Mouse (Mus musculus) liver, embryonic 12.5 days (tissue): Measurements from ENCODE around the gene C130073F10Rik. TPM values are rescaled to one million over a fixed set of nuclear protein-coding genes. Genes with fewer than 3 reads are reported as not detected.
"Not testable (repeated sequence)": the region's sequence is repeated elsewhere in the genome, so short reads cannot be mapped to it uniquely, and the experiment has no call there.

Experiments
- ATAC-seq: fragments of 200-750 bp; cut with Nextera tagmentation; 2 replicates; pipeline ENCODE4 v1.8.0; 2017; ENCODE audit warnings: moderate number of reproducible peaks, mild to moderate bottlenecking, moderate library complexity
- H3K27ac ChIP-seq: fragments of 300-500 bp; sonication (generic); 2 replicates; pipeline ENCODE4 v1.5.1; 2016; ENCODE audit warnings: mild to moderate bottlenecking
- H3K27me3 ChIP-seq: fragments of 300-500 bp; sonication (generic); replicated peaks from 2 replicates; pipeline ENCODE4 v1.6.1; 2016; ENCODE audit warnings: mild to moderate bottlenecking, moderate library complexity
- H3K36me3 ChIP-seq: fragments of 300-500 bp; sonication (generic); 2 replicates; pipeline ENCODE4 v1.6.1; 2016; ENCODE audit warnings: mild to moderate bottlenecking, moderate library complexity
- H3K4me1 ChIP-seq: fragments of 300-500 bp; sonication (generic); 2 replicates; pipeline ENCODE4 v1.6.1; 2016
- H3K4me2 ChIP-seq: fragments of 300-500 bp; sonication (generic); 2 replicates; pipeline ENCODE4 v1.6.1; 2016; ENCODE audit warnings: mild to moderate bottlenecking, moderate library complexity
- H3K4me3 ChIP-seq: fragments of 300-500 bp; sonication (generic); 2 replicates; pipeline ENCODE4 v1.5.1; 2016; ENCODE audit warnings: mild to moderate bottlenecking, moderate library complexity
- H3K9ac ChIP-seq: fragments of 300-500 bp; sonication (generic); 2 replicates; pipeline ENCODE4 v1.6.1; 2016; ENCODE audit warnings: mild to moderate bottlenecking, moderate library complexity
- H3K9me3 ChIP-seq: fragments of 300-500 bp; sonication (generic); replicated peaks from 2 replicates; pipeline ENCODE4 v1.6.1; 2016; ENCODE audit warnings: mild to moderate bottlenecking, moderate library complexity
- WGBS: fragments of 180-500 bp; shearing (Covaris S2); methylation state at CpG from one replicate; pipeline ENCODE4 v1.1.7; 2016; ENCODE audit not compliant: insufficient replicate concordance; 5-methylcytosine and 5-hydroxymethylcytosine counted together
- polyA plus RNA-seq: library from polyadenylated mRNA; unstranded; fragments of >200 nt; fragmentation: Nextera tagmentation; extraction: Ambion mirVana; gene quantifications from 2 replicates; pipeline ENCODE4 v1.2.1, GENCODE M21; 2016

The C130073F10Rik gene
- not detected in 2 replicates for polyA plus RNA-seq

DNA sequence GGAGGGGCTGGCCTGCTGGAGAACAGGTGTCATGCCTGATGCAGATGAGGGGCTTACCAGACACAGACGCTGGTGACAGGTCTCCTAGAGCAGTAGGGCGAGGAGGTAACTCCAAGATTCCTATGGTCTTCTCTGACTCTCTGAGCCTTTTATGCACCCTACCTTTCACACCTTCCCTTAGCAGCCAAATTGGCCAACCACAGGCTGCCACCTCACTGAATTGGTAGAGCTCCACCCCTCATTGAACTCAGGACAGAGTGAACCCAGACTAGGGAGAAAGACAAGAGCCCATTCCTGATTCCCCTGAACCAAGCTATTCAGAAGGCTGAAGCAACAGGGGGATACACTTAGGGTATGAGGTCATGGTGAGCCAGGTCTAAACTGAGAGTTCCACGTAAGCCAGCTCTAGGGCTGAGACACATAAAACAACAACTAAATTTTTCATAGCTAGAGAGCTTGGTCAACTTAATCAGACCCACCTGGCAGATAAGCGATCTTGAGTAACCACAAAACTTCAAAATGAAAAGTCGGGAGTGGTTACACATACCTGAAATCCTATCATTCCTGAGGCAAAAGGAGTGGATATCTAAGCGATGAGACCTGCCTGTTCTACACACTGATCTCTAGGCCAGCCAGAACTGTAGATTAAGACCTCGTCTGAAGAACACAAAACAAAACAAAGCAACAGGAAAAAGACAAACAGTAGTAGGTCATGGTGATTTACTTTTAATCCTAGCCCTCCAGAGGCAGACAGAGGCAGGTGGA is at the start of gene C130073F10Rik:
TSS of gene C130073F10Rik (minus strand) at position 134 of the 765 bp plus-strand sequence.
- no peaks in the 10 kb centered on the region for H3K36me3 ChIP-seq
- H3K4me1 ChIP-seq = no peaks in the 10 kb centered on the region
- no peak within 1 kb of the TSS for H3K9ac ChIP-seq
- H3K27me3 ChIP-seq = no peaks in the 10 kb centered on the region
- H3K9me3 ChIP-seq = no peaks in the 10 kb centered on the region
- 62% methylated on average over 7 of the region's 7 CpGs for WGBS
- H3K4me2 ChIP-seq = no peak within 1 kb of the TSS
- ATAC-seq = no peak
- H3K27ac ChIP-seq = no peak within 1 kb of the TSS
- H3K4me3 ChIP-seq = no peak within 1 kb of the TSS

DNA sequence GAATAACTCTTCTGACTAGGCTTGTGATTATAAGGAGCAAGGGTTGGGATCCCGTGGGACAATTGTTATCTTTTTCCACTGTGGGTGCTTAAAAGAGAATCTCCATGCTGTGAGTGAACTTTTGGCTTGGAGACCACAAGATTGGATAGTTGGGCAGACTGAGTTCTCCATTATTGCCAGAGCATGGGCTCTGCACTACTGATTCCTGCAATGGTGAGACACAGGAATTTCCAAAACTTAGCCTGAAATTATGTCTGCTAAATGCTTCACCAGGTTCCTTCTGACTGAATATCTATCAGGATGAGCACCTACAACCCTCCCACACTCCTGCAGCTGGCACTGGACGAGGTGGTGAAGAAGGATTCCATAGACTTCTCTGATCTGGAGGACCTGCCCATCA is 46.5 kb upstream of the C130073F10Rik start, which contains the start of gene Gm12794:
TSS of gene Gm12794 (plus strand) at position 301 of the 400 bp plus-strand sequence.
- H3K27ac ChIP-seq, H3K9ac ChIP-seq, H3K4me1 ChIP-seq, H3K9me3 ChIP-seq, ATAC-seq, H3K36me3 ChIP-seq, H3K27me3 ChIP-seq, H3K4me3 ChIP-seq, H3K4me2 ChIP-seq: not testable (repeated sequence)
- 48% methylated on average over 2 of the region's 2 CpGs for WGBS

DNA sequence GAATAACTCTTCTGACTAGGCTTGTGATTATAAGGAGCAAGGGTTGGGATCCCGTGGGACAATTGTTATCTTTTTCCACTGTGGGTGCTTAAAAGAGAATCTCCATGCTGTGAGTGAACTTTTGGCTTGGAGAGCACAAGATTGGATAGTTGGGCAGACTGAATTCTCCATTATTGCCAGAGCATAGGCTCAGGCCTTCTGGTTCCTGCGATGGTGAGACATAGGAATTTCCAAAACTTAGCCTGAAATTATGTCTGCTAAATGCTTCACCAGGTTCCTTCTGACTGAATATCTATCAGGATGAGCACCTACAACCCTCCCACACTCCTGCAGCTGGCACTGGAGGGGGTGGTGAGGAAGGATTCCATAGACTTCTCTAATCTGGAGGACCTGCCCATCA is 15.2 kb upstream of the C130073F10Rik start, which contains the start of gene Gm12800:
TSS of gene Gm12800 (plus strand) at position 301 of the 400 bp plus-strand sequence.
- H3K36me3 ChIP-seq, H3K4me3 ChIP-seq, ATAC-seq, H3K9me3 ChIP-seq, H3K4me2 ChIP-seq, H3K9ac ChIP-seq, H3K27ac ChIP-seq, H3K27me3 ChIP-seq, H3K4me1 ChIP-seq: not testable (repeated sequence)
- 56% methylated on average over 2 of the region's 2 CpGs for WGBS

DNA sequence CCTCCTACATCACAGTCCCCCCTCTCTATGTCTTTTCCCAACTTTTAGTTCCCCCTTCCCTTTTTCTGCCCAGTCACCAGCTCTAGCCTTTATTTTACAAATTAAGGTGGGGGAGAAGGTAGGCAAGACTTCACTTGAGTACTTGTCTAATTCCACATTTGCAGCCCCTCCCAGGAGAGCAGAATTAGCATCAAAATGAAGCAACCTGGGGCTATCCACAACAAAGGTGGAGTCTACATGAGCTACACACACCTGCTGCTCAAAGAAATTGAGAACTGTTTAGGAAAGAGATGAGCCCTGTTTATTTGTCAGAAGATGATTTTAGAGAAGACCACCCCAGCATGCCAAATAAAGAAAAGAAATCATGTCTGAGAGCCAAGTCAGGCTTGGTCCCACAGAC is 4.2 kb downstream of the C130073F10Rik start:
- H3K27ac ChIP-seq = no peak overlapping the region
- no peak overlapping the region for H3K4me3 ChIP-seq
- no peaks in the 10 kb centered on the region for H3K9me3 ChIP-seq
- no peaks in the 10 kb centered on the region for H3K27me3 ChIP-seq
- no peaks in the 10 kb centered on the region for H3K36me3 ChIP-seq
- ATAC-seq = no peak
- no peak overlapping the region for H3K4me2 ChIP-seq
- H3K9ac ChIP-seq = no peak overlapping the region
- no peaks in the 10 kb centered on the region for H3K4me1 ChIP-seq

DNA sequence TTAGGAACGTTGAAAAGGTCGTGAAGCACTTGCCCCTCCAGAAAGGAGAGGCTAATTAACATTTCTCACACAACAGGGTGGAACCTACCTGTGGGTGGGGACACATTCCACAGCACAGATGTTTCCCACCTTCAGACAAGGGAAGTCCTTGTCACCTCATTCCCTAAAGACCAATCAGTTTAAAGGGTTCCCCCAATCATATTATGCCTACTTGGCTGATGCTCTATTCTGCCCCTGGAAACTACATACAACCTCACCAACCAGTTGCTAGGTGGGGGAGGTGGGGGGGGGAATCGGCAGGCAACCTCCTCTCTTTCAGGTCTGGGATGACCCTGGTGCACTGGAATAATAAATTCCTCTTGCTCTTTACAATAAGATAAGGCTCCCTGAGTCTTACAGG is 9.9 kb downstream of the C130073F10Rik start:
- H3K27ac ChIP-seq = no peak overlapping the region
- no peak overlapping the region for H3K4me3 ChIP-seq
- no peak for ATAC-seq
- H3K9me3 ChIP-seq = no peaks in the 10 kb centered on the region
- H3K9ac ChIP-seq = no peak overlapping the region
- H3K36me3 ChIP-seq = no peaks in the 10 kb centered on the region
- H3K4me1 ChIP-seq = no peaks in the 10 kb centered on the region
- H3K27me3 ChIP-seq = no peaks in the 10 kb centered on the region
- H3K4me2 ChIP-seq = no peak overlapping the region
- 19% methylated on average over 3 of the region's 3 CpGs for WGBS

DNA sequence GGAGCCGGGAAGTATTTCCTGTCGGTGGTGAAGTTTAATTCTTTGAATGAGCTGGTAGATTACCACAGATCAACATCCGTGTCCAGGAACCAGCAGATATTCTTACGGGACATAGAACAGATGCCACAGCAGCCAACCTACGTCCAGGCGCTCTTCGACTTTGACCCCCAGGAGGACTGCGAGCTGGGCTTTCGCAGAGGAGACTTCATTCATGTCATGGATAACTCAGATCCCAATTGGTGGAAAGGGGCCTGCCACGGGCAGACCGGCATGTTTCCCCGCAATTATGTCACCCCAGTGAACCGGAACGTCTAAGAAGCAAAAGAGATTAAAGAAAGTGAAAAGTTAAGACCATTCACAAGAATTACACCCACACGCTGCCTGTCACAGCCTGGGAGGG is 17.9 kb downstream of the C130073F10Rik start:
- H3K4me3 ChIP-seq, H3K27me3 ChIP-seq, H3K4me2 ChIP-seq, ATAC-seq, H3K9ac ChIP-seq, H3K9me3 ChIP-seq, H3K36me3 ChIP-seq, H3K4me1 ChIP-seq, H3K27ac ChIP-seq: not testable (repeated sequence)
- WGBS = 81% methylated on average over 15 of the region's 15 CpGs

DNA sequence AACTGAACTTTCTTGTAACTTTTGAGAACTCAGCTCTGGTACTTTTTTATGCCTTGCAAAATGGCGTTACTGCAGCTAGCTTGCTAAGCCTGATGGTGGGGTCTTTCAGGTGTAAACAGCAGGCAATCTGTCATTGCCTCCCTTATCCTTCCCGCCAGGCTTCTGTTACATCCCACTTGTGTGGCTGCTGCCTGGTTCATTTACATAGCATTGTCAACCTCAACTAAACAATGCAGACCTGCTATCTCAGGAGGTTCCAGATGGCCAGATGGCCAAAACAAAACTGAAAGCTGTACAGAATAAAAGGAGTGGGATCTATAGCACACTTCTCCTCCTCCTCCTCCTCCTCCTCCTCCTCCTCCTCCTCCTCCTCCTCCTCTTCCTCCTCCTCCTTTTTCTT is 21.6 kb downstream of the C130073F10Rik start:
- H3K27me3 ChIP-seq, ATAC-seq, H3K4me3 ChIP-seq, H3K27ac ChIP-seq, H3K4me1 ChIP-seq, H3K9me3 ChIP-seq, H3K36me3 ChIP-seq, H3K9ac ChIP-seq, H3K4me2 ChIP-seq: not testable (repeated sequence)
- 47% methylated on average over 2 of the region's 2 CpGs for WGBS

DNA sequence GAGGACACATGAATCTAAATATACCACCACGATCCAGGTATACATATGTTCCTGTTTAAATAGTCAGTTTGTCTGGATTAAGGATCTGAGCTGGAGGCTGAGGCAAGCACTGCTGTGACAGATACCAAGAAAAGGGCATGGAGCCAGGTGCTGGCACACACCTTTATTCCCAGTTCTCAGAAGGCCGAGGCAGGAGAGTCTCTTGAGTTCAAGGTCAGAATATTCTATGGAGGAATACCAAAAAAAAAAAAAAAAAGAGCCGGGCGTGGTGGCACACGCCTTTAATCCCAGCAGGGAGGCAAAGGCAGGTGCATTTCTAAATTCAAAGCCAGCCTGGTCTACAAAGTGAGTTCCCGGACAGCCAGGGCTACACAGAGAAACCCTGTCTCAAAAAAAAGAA is 31.3 kb downstream of the C130073F10Rik start:
- no peak for ATAC-seq
- no peak overlapping the region for H3K4me3 ChIP-seq
- H3K27me3 ChIP-seq = no peaks in the 10 kb centered on the region
- H3K36me3 ChIP-seq = no peaks in the 10 kb centered on the region
- no peaks in the 10 kb centered on the region for H3K4me1 ChIP-seq
- H3K4me2 ChIP-seq = no peak overlapping the region
- no peak overlapping the region for H3K27ac ChIP-seq
- 0 out of 2 replicates have a peak, but pooled peaks cover 3% of the 10 kb centered on the region for H3K9me3 ChIP-seq
- H3K9ac ChIP-seq = no peak overlapping the region
- WGBS = 66% methylated on average over 6 of the region's 6 CpGs

DNA sequence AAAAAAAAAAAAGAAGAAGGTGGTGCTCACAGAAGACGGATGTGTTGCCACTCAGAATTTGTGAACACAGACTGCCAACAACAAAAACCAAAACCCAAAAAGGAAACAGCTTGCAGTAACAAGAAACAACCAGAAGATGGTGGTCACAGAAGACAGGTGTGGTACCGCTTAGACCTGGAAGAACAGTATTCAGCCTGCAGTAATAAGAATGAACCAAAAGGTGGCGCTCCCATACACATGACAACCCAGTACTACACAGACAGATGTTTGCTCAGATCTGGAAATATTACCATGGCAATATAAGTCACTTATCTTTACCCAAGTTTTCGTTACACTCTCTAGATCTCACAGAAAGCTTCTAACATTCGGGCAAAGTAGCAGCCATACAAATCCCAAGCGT is 32.7 kb downstream of the C130073F10Rik start:
- no peak for ATAC-seq
- Histone ChIP-seq H3K36me3 (no peaks in the 10 kb centered on the region), H3K9me3 (0 out of 2 replicates have a peak, but pooled peaks cover 3% of the 10 kb centered on the region), H3K4me3 (no peak overlapping the region), H3K4me1 (no peaks in the 10 kb centered on the region), H3K27ac (no peak overlapping the region), H3K9ac (no peak overlapping the region), H3K4me2 (no peak overlapping the region), H3K27me3 (no peaks in the 10 kb centered on the region)
- 36% methylated on average over 6 of the region's 6 CpGs for WGBS

DNA sequence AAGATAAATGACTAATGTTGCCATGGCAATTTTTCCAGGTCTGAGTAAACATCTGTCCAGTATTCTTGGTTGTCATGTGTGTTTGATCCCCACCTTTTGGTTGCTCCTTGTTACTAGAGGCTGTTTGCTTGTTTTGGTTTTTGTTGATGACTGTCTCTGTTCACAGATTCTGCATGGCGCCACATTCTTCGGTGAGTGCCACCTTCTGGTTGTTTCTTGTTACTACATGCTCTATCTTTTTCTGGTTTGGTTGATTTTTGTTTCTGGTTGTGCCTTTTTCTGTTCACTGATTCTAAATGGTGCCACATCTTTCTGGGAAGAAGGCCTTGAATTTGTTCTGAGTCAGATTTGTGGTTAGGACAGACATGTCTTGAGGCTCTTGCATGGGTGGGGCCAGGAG is 42.7 kb downstream of the C130073F10Rik start:
- no peak overlapping the region for H3K9ac ChIP-seq
- H3K4me1 ChIP-seq = no peaks in the 10 kb centered on the region
- no peaks in the 10 kb centered on the region for H3K36me3 ChIP-seq
- ATAC-seq = no peak
- H3K4me3 ChIP-seq = no peak overlapping the region
- H3K4me2 ChIP-seq = no peak overlapping the region
- 33% methylated on average over 2 of the region's 2 CpGs for WGBS
- H3K27ac ChIP-seq = no peak overlapping the region
- no peaks in the 10 kb centered on the region for H3K27me3 ChIP-seq
- peaks cover 25% of the 10 kb centered on the region for H3K9me3 ChIP-seq

DNA sequence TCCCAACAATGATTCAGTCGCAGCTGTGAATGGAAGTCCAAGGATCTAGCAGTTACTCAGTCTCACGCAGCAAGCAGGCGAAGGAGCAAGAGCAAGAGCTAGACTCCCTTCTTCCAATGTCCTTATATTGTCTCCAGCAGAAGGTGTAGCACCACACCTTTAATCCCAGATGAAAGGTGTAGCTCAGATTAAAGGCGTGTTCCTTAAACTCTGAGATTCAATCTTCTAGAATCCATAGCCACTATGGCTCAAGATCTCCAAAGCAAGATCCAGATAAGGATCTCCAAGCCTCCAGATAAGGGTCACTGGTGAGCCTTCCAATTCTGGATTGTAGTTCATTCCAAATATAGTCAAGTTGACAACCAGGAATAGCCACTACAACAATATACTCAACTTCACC is 49.7 kb downstream of the C130073F10Rik start, which contains the start of gene B020004J07Rik:
TSS of gene B020004J07Rik (minus strand) at position 101 of the 400 bp plus-strand sequence.
- not testable (repeated sequence) for H3K36me3 ChIP-seq, H3K4me2 ChIP-seq, H3K9me3 ChIP-seq, H3K4me3 ChIP-seq, H3K4me1 ChIP-seq, H3K9ac ChIP-seq, ATAC-seq, H3K27me3 ChIP-seq, H3K27ac ChIP-seq
- 65% methylated on average over 4 of the region's 4 CpGs for WGBS
